Mouse (Mus musculus) stomach, postnatal 0 days (tissue): ENCODE results near the gene Ppfia2. TPM values are rescaled to one million over a fixed set of nuclear protein-coding genes. Genes with fewer than 3 reads are reported as not detected.

ENCODE experiments used
- ATAC-seq: fragments of 200-750 bp; cut with Nextera tagmentation; 2 replicates; pipeline ENCODE4 v1.8.0; 2017; ENCODE audit not compliant: low FRiP score, low TSS enrichment
- DNase-seq: peaks from one replicate; pipeline ENCODE4 v3.0.0-alpha.2; 2016; ENCODE audit warnings: low spot score
- H3K27ac ChIP-seq: fragments of 300-500 bp; sonication (generic); replicated peaks from 2 replicates; pipeline ENCODE4 v1.5.1; 2014; ENCODE audit warnings: mild to moderate bottlenecking, control low read depth
- H3K27me3 ChIP-seq: fragments of 300-500 bp; sonication (generic); 2 replicates; pipeline ENCODE4 v1.6.1; 2014; ENCODE audit warnings: low read length; ENCODE audit not compliant: control insufficient read depth, insufficient read depth
- H3K36me3 ChIP-seq: fragments of 300-500 bp; sonication (generic); 2 replicates; pipeline ENCODE4 v1.6.1; 2014; ENCODE audit warnings: low read length, mixed read lengths; ENCODE audit not compliant: control insufficient read depth, insufficient read depth
- H3K4me1 ChIP-seq: fragments of 300-500 bp; sonication (generic); replicated peaks from 2 replicates; pipeline ENCODE4 v1.6.1; 2014; ENCODE audit warnings: antibody characterized with exemption; ENCODE audit not compliant: control insufficient read depth, insufficient read depth
- H3K4me2 ChIP-seq: fragments of 300-500 bp; sonication (generic); replicated peaks from 2 replicates; pipeline ENCODE4 v1.6.1; 2014; ENCODE audit warnings: low read depth, mild to moderate bottlenecking, control low read depth, moderate library complexity
- H3K4me3 ChIP-seq: fragments of 300-500 bp; sonication (generic); 2 replicates; pipeline ENCODE4 v1.5.1; 2014; ENCODE audit warnings: low read depth, low read length, control low read depth
- H3K9ac ChIP-seq: fragments of 300-500 bp; sonication (generic); 2 replicates; pipeline ENCODE4 v1.6.1; 2014; ENCODE audit warnings: mild to moderate bottlenecking, low read length, control low read depth, mixed read lengths
- H3K9me3 ChIP-seq: fragments of 300-500 bp; sonication (generic); 2 replicates; pipeline ENCODE4 v1.6.1; 2016; ENCODE audit warnings: low read length; ENCODE audit not compliant: control insufficient read depth
- CTCF ChIP-seq: IDR thresholded peaks from 2 replicates; pipeline ENCODE4 v1.5.1; 2016; ENCODE audit warnings: antibody characterized with exemption, low read depth, mild to moderate bottlenecking, moderate library complexity
- EP300 ChIP-seq: optimal IDR thresholded peaks from 2 replicates; pipeline ENCODE3; 2016; ENCODE audit warnings: antibody characterized with exemption
- WGBS: fragments of 180-500 bp; shearing (Covaris S2); extraction: QIAGEN DNeasy Blood & Tissue Kit; methylation state at CpG from one replicate; pipeline ENCODE4 v1.1.7; 2014; 5-methylcytosine and 5-hydroxymethylcytosine counted together
- polyA plus RNA-seq: library from polyadenylated mRNA; unstranded; fragments of >200 nt; fragmentation: Nextera tagmentation; extraction: Ambion mirVana; gene quantifications from 2 replicates; pipeline ENCODE4 v1.2.1, GENCODE M21; 2015

Gene Ppfia2
- polyA plus RNA-seq, 1 experiment from 2014 or later = 0.36 TPM

- Histone ChIP-seq H3K9ac (no peak overlapping the region), H3K27ac (no peak overlapping the region), H3K4me2 (no peak overlapping the region; the same call in 1 of the 2 replicates), H3K4me3 (no peak overlapping the region), H3K27me3 (no peaks in the 10 kb centered on the region), H3K4me1 (no peaks in the 10 kb centered on the region), H3K9me3 (no peaks in the 10 kb centered on the region), H3K36me3 (no peaks in the 10 kb centered on the region)
- no peak for ATAC-seq
- DNase-seq = no peak
- whole genome bisulfite sequencing = 17% methylated on average over 7 of the region's 7 CpGs
- TF ChIP-seq EP300 (no peak), CTCF (peak; percentile 66)
Measured at GRCm38 (mm10) chr10:106609177-106609981, 139.2 kb downstream of the Ppfia2 start.

GRCm38 (mm10) chr10:106610222-106610621 is 140.1 kb downstream of the Ppfia2 start:
- TF ChIP-seq CTCF (no peak), EP300 (no peak)
- WGBS = 82% methylated on average over 3 of the region's 3 CpGs
- no peaks in the 10 kb centered on the region for H3K4me1 ChIP-seq
- DNase-seq (no peak), ATAC-seq (no peak)
- H3K4me2 ChIP-seq = no peak overlapping the region
- no peak overlapping the region for H3K9ac ChIP-seq
- H3K27ac ChIP-seq = no peak overlapping the region
- no peaks in the 10 kb centered on the region for H3K27me3 ChIP-seq
- no peaks in the 10 kb centered on the region for H3K9me3 ChIP-seq
- no peaks in the 10 kb centered on the region for H3K36me3 ChIP-seq
- no peak overlapping the region for H3K4me3 ChIP-seq

- 51% methylated on average over 1 of the region's 1 CpGs for WGBS
- no peak overlapping the region for H3K4me2 ChIP-seq
- no peaks in the 10 kb centered on the region for H3K4me1 ChIP-seq
- TF ChIP-seq EP300 (no peak), CTCF (no peak)
- no peaks in the 10 kb centered on the region for H3K9me3 ChIP-seq
- H3K36me3 ChIP-seq = no peaks in the 10 kb centered on the region
- H3K4me3 ChIP-seq = no peak overlapping the region
- H3K27ac ChIP-seq = no peak overlapping the region
- H3K27me3 ChIP-seq = no peaks in the 10 kb centered on the region
- H3K9ac ChIP-seq = no peak overlapping the region
- no peak for ATAC-seq
- no peak for DNase-seq
Measured at GRCm38 (mm10) chr10:106618194-106618593, 148.1 kb downstream of the Ppfia2 start.

- Histone ChIP-seq H3K9ac (no peak overlapping the region), H3K4me2 (no peak overlapping the region), H3K27ac (no peak overlapping the region), H3K9me3 (no peaks in the 10 kb centered on the region), H3K4me1 (no peaks in the 10 kb centered on the region), H3K27me3 (no peaks in the 10 kb centered on the region), H3K4me3 (no peak overlapping the region), H3K36me3 (no peaks in the 10 kb centered on the region)
- WGBS = 86% methylated on average over 1 of the region's 1 CpGs
- ATAC-seq (no peak), DNase-seq (no peak)
- TF ChIP-seq CTCF = no peak
- TF ChIP-seq EP300 = no peak
Measured at GRCm38 (mm10) chr10:106620952-106621351, 150.8 kb downstream of the Ppfia2 start.

- Histone ChIP-seq H3K36me3 (no peaks in the 10 kb centered on the region), H3K27me3 (no peaks in the 10 kb centered on the region), H3K4me2 (no peak overlapping the region), H3K9me3 (no peaks in the 10 kb centered on the region), H3K9ac (no peak overlapping the region), H3K4me3 (no peak overlapping the region), H3K4me1 (no peaks in the 10 kb centered on the region), H3K27ac (no peak overlapping the region)
- whole genome bisulfite sequencing = 87% methylated on average over 10 of the region's 10 CpGs
- TF ChIP-seq EP300 (no peak), CTCF (no peak)
- DNase-seq (no peak), ATAC-seq (no peak)
Measured at GRCm38 (mm10) chr10:106623342-106623741, 153.2 kb downstream of the Ppfia2 start.
